Mouse (Mus musculus): Measurements from ENCODE around the gene Ppp1r12a. TPM values are rescaled to one million over a fixed set of nuclear protein-coding genes. Genes with fewer than 3 reads are reported as not detected.

Gene Ppp1r12a
- polyA plus RNA-seq, 1 experiment from 2014 or later = 117 TPM

DNA sequence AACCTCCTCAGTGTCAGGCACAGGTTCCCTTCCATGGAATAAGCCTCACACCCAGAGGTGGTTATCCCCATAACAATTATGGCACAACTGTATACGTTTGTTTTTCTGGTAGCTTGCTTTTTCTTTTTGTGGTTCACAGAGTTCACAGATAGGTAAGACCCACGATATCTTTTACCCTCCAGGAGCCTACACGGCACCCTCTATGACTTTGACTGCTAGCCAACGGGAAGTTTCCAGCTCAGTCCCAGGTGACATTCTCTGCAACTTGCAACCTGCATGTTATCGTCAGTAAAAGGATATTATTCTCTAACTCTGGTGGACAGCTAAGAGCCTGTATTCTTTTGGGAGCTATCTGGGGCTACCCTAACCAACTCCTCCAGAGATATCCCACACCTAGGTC lies 148.2 kb downstream of the Ppp1r12a start:
- ATAC-seq (replicated peaks; ENCODE audit: low FRiP score, low TSS enrichment, low read depth) (no peak), DNase-seq (ENCODE audit: low spot score) (no peak)
- Histone ChIP-seq H3K4me1 (replicated peaks; ENCODE audit: control insufficient read depth, insufficient read depth, low read length) (no peaks in the 10 kb centered on the region), H3K9me3 (ENCODE audit: control insufficient read depth, low read length) (no peaks in the 10 kb centered on the region), H3K9ac (ENCODE audit: low read length) (no peak overlapping the region), H3K4me2 (ENCODE audit: low read length) (no peak overlapping the region), H3K27me3 (replicated peaks; ENCODE audit: control insufficient read depth, insufficient read depth, low read length) (no peaks in the 10 kb centered on the region), H3K4me3 (ENCODE audit: low read depth, low read length) (no peak overlapping the region), H3K36me3 (ENCODE audit: control insufficient read depth, insufficient read depth, low read length) (no peaks in the 10 kb centered on the region), H3K27ac (ENCODE audit: low read depth) (no peak overlapping the region)
- WGBS = 84% methylated on average over 5 of the region's 5 CpGs

DNA sequence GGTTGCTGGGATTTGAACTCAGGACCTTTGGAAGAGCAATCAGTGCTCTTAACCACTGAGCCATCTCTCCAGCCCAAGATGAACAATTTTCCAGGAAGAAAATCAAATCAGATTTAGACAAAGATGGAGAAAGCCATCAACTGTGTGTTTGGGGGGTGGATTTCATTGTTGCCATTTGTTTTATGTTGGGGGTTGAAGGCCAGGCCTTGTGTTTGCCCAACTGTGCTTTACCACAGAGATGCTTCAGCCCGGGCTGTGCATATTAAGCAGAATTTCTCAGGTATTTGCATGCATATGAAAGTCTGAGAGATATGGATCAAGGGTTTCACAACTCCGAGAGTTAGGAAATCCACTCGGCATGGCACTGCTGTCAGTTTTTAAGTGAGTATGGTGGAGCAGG lies 149.4 kb downstream of the Ppp1r12a start:
- no peak overlapping the region for H3K4me3 ChIP-seq (ENCODE audit: low read depth, low read length)
- ATAC-seq (replicated peaks; ENCODE audit: low FRiP score, low TSS enrichment, low read depth) = no peak
- no peak overlapping the region for H3K4me2 ChIP-seq (ENCODE audit: low read length)
- DNase-seq (ENCODE audit: low spot score) = no peak
- no peaks in the 10 kb centered on the region for H3K27me3 ChIP-seq (replicated peaks; ENCODE audit: control insufficient read depth, insufficient read depth, low read length)
- 92% methylated on average over 3 of the region's 3 CpGs for WGBS
- no peaks in the 10 kb centered on the region for H3K9me3 ChIP-seq (ENCODE audit: control insufficient read depth, low read length)
- H3K36me3 ChIP-seq (ENCODE audit: control insufficient read depth, insufficient read depth, low read length) = no peaks in the 10 kb centered on the region
- no peak overlapping the region for H3K9ac ChIP-seq (ENCODE audit: low read length)
- no peaks in the 10 kb centered on the region for H3K4me1 ChIP-seq (replicated peaks; ENCODE audit: control insufficient read depth, insufficient read depth, low read length)
- H3K27ac ChIP-seq (ENCODE audit: low read depth) = no peak overlapping the region

DNA sequence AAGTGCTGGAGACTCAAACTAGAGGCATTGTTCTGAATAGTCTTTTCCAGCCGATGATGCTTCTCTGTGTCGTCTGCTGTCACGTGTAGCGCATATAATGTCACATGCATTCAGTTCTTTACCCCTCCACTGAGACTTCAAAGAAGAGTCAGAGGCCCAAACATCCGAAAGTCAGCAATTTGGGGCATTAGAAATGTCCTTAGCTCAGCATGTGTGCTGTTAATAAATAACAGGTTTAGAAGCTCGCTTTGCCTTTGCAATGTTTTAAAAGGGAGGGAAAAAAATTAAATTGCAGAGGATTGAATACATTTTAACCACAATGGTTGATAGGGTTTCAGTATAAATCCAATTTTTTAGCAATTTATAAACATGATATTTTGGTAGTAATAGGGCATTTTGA lies 151.9 kb downstream of the Ppp1r12a start:
- ATAC-seq (replicated peaks; ENCODE audit: low FRiP score, low TSS enrichment, low read depth) (no peak), DNase-seq (ENCODE audit: low spot score) (no peak)
- Histone ChIP-seq H3K27ac (ENCODE audit: low read depth) (no peak overlapping the region), H3K4me1 (replicated peaks; ENCODE audit: control insufficient read depth, insufficient read depth, low read length) (no peaks in the 10 kb centered on the region), H3K27me3 (replicated peaks; ENCODE audit: control insufficient read depth, insufficient read depth, low read length) (no peaks in the 10 kb centered on the region), H3K9me3 (ENCODE audit: control insufficient read depth, low read length) (no peaks in the 10 kb centered on the region), H3K9ac (ENCODE audit: low read length) (no peak overlapping the region), H3K4me2 (ENCODE audit: low read length) (no peak overlapping the region), H3K4me3 (ENCODE audit: low read depth, low read length) (no peak overlapping the region), H3K36me3 (ENCODE audit: control insufficient read depth, insufficient read depth, low read length) (no peaks in the 10 kb centered on the region)
- WGBS = 74% methylated on average over 6 of the region's 6 CpGs

DNA sequence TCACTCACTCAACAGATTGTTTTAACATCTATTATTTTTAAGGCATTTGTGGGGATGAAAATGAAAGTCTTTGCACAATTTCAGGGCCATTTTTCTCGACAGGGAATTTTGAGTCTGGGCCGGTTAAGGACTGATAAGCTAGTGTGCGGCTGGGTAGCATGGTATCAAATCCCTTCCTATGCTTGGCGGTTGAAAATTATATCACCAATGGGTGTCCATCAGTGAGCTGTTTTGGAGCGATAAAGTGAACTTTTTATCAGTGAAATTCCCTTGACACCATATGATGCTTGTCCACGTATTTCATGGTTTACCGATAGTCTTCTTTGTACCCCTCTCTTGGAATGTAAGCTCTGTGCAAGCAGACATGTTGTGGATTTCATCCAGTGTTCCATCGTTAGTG lies 152.4 kb downstream of the Ppp1r12a start:
- Histone ChIP-seq H3K36me3 (ENCODE audit: control insufficient read depth, insufficient read depth, low read length) (no peaks in the 10 kb centered on the region), H3K4me3 (ENCODE audit: low read depth, low read length) (no peak overlapping the region), H3K9me3 (ENCODE audit: control insufficient read depth, low read length) (no peaks in the 10 kb centered on the region), H3K4me2 (ENCODE audit: low read length) (no peak overlapping the region), H3K27me3 (replicated peaks; ENCODE audit: control insufficient read depth, insufficient read depth, low read length) (no peaks in the 10 kb centered on the region), H3K4me1 (replicated peaks; ENCODE audit: control insufficient read depth, insufficient read depth, low read length) (no peaks in the 10 kb centered on the region), H3K9ac (ENCODE audit: low read length) (no peak overlapping the region), H3K27ac (ENCODE audit: low read depth) (no peak overlapping the region)
- WGBS = 85% methylated on average over 8 of the region's 8 CpGs
- ATAC-seq (replicated peaks; ENCODE audit: low FRiP score, low TSS enrichment, low read depth) = no peak
- no peak for DNase-seq (ENCODE audit: low spot score)

DNA sequence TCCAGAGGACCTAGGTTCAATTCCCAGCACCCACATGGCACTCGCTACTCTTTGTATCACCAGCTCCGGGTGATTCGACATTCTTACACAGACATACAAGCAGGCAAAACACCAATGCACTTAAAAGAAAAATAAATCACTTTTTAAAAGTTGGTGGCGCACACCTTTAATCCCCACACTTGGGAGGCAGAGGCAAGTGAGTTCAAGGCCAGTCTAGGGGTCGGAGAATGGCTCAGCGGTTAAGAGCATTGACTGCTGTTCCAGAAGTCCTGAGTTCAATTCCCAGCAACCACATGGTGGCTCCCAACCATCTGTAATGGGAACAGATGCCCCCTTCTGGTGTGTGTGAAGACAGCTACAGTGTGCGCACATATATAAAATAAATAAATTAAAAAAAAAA lies 153.2 kb downstream of the Ppp1r12a start:
- no peak overlapping the region for H3K27ac ChIP-seq (ENCODE audit: low read depth)
- 0 out of 2 replicates have a peak, but pooled peaks cover 2% of the 10 kb centered on the region for H3K4me1 ChIP-seq (replicated peaks; ENCODE audit: control insufficient read depth, insufficient read depth, low read length)
- H3K9me3 ChIP-seq (ENCODE audit: control insufficient read depth, low read length) = no peaks in the 10 kb centered on the region
- H3K36me3 ChIP-seq (ENCODE audit: control insufficient read depth, insufficient read depth, low read length) = no peaks in the 10 kb centered on the region
- no peak for ATAC-seq (replicated peaks; ENCODE audit: low FRiP score, low TSS enrichment, low read depth)
- WGBS = 94% methylated on average over 7 of the region's 7 CpGs
- H3K9ac ChIP-seq (ENCODE audit: low read length) = no peak overlapping the region
- no peak overlapping the region for H3K4me2 ChIP-seq (ENCODE audit: low read length)
- H3K4me3 ChIP-seq (ENCODE audit: low read depth, low read length) = no peak overlapping the region
- no peaks in the 10 kb centered on the region for H3K27me3 ChIP-seq (replicated peaks; ENCODE audit: control insufficient read depth, insufficient read depth, low read length)
- no peak for DNase-seq (ENCODE audit: low spot score)

DNA sequence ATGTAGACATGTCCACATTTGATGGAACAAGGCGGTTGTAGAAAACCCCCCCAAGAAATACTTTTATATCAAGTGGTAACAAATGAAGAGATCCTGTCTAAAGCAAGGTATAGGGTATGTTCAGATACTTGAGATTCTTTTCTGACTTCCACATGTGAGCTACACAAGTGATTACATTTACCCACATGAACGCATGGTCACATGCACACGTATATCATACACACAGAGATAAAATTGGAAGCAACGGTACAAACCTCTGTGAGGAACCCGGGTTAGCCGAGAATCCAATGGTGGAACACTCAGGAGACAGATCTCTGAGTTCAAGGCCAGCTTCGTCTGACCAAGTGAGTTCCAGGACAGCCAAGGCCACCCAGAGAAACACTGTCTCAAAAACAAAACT lies 166.4 kb downstream of the Ppp1r12a start:
- H3K9me3 ChIP-seq (ENCODE audit: control insufficient read depth, low read length) = no peaks in the 10 kb centered on the region
- no peak overlapping the region for H3K4me2 ChIP-seq (ENCODE audit: low read length)
- no peaks in the 10 kb centered on the region for H3K4me1 ChIP-seq (replicated peaks; ENCODE audit: control insufficient read depth, insufficient read depth, low read length)
- H3K27me3 ChIP-seq (replicated peaks; ENCODE audit: control insufficient read depth, insufficient read depth, low read length) = 0 out of 2 replicates have a peak, but pooled peaks cover 4% of the 10 kb centered on the region
- DNase-seq (ENCODE audit: low spot score) (peak; percentile 25), ATAC-seq (replicated peaks; ENCODE audit: low FRiP score, low TSS enrichment, low read depth) (no peak)
- H3K27ac ChIP-seq (ENCODE audit: low read depth) = no peak overlapping the region
- H3K36me3 ChIP-seq (ENCODE audit: control insufficient read depth, insufficient read depth, low read length) = no peaks in the 10 kb centered on the region
- no peak overlapping the region for H3K4me3 ChIP-seq (ENCODE audit: low read depth, low read length)
- H3K9ac ChIP-seq (ENCODE audit: low read length) = no peak overlapping the region
- 89% methylated on average over 7 of the region's 7 CpGs for WGBS

DNA sequence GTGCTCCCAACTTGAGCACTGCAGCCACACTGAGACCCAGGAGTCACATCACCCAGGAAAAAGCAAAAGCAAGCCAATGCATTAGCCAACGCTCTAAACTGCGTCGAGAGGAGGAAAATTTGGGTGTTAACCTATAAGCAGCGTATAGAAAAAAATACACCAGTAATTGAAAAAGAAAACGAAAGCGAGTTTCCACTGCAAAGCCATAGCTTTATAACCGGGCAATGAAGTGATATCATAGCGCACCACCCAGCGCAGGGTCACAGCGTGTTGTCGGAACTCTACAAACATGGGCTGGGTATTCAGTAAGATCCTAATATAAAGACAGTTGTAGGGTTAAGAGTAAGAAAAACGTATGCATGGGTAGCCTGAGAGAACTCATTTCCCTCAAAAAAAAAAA lies 167.0 kb downstream of the Ppp1r12a start:
- H3K27ac ChIP-seq (ENCODE audit: low read depth) = no peak overlapping the region
- DNase-seq (ENCODE audit: low spot score) = no peak
- ATAC-seq (replicated peaks; ENCODE audit: low FRiP score, low TSS enrichment, low read depth) = no peak
- H3K9me3 ChIP-seq (ENCODE audit: control insufficient read depth, low read length) = no peaks in the 10 kb centered on the region
- 0 out of 2 replicates have a peak, but pooled peaks cover 4% of the 10 kb centered on the region for H3K27me3 ChIP-seq (replicated peaks; ENCODE audit: control insufficient read depth, insufficient read depth, low read length)
- 77% methylated on average over 12 of the region's 12 CpGs for WGBS
- no peak overlapping the region for H3K4me3 ChIP-seq (ENCODE audit: low read depth, low read length)
- no peaks in the 10 kb centered on the region for H3K36me3 ChIP-seq (ENCODE audit: control insufficient read depth, insufficient read depth, low read length)
- peaks cover 2% of the 10 kb centered on the region for H3K4me1 ChIP-seq (replicated peaks; ENCODE audit: control insufficient read depth, insufficient read depth, low read length)
- H3K4me2 ChIP-seq (ENCODE audit: low read length) = no peak overlapping the region; the same call in 1 of the 2 replicates
- H3K9ac ChIP-seq (ENCODE audit: low read length) = no peak overlapping the region

DNA sequence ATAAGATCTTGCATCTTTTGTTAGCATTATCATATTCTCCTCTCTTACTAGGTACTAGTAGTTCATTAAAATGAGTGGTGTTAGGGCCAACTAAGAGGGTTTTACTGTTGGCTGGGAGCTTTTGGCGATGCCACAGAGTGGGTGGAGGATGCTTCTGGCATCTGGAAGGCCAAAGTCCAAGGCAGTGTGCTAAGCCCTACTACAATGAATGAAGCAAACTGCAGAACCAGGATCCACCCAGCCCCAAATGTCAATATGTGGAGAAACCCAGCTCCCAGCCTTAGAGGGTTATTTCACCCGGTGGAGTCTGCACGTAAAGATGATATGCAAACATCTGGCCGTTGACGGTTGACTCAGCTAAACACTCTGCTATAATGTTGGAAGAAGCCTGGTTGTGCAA lies 167.8 kb downstream of the Ppp1r12a start:
- Histone ChIP-seq H3K36me3 (ENCODE audit: control insufficient read depth, insufficient read depth, low read length) (no peaks in the 10 kb centered on the region), H3K4me1 (replicated peaks; ENCODE audit: control insufficient read depth, insufficient read depth, low read length) (peaks cover 6% of the 10 kb centered on the region), H3K4me3 (ENCODE audit: low read depth, low read length) (no peak overlapping the region), H3K27ac (ENCODE audit: low read depth) (no peak overlapping the region), H3K9me3 (ENCODE audit: control insufficient read depth, low read length) (no peaks in the 10 kb centered on the region), H3K4me2 (ENCODE audit: low read length) (no peak overlapping the region), H3K27me3 (replicated peaks; ENCODE audit: control insufficient read depth, insufficient read depth, low read length) (0 out of 2 replicates have a peak, but pooled peaks cover 4% of the 10 kb centered on the region), H3K9ac (ENCODE audit: low read length) (no peak overlapping the region)
- ATAC-seq (replicated peaks; ENCODE audit: low FRiP score, low TSS enrichment, low read depth) = no peak
- 62% methylated on average over 5 of the region's 5 CpGs for WGBS
- peak; percentile 62 for DNase-seq (ENCODE audit: low spot score)

DNA sequence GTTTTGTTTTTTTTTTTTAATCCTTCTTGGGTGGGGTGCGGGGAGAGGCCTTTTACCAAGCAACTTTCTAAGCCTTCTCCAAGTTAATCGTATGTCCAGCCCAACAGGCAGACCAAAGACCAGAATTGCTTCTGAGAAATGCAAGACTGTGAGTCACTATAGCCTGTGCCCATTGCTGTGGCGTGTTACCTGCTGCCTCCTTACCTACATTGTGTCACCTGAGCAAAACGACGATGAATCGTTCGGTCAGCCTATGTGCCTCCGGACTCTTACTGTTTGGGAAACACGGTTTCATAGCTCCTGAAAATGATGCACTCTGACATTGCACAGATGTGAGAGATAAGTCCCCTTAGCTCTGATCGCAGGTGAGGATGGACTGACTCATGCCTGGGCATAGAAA lies 169.0 kb downstream of the Ppp1r12a start:
- no peak for ATAC-seq (replicated peaks; ENCODE audit: low FRiP score, low TSS enrichment, low read depth)
- H3K4me2 ChIP-seq (ENCODE audit: low read length) = peak overlapping the region; percentile 70
- DNase-seq (ENCODE audit: low spot score) = no peak
- peak overlapping the region; percentile 79; the same call in 1 of the 2 replicates for H3K4me3 ChIP-seq (ENCODE audit: low read depth, low read length)
- H3K36me3 ChIP-seq (ENCODE audit: control insufficient read depth, insufficient read depth, low read length) = no peaks in the 10 kb centered on the region
- 0 out of 2 replicates have a peak, but pooled peaks cover 4% of the 10 kb centered on the region for H3K27me3 ChIP-seq (replicated peaks; ENCODE audit: control insufficient read depth, insufficient read depth, low read length)
- H3K4me1 ChIP-seq (replicated peaks; ENCODE audit: control insufficient read depth, insufficient read depth, low read length) = peaks cover 6% of the 10 kb centered on the region
- H3K27ac ChIP-seq (ENCODE audit: low read depth) = no peak overlapping the region
- no peak overlapping the region for H3K9ac ChIP-seq (ENCODE audit: low read length)
- WGBS = 8% methylated on average over 10 of the region's 10 CpGs
- H3K9me3 ChIP-seq (ENCODE audit: control insufficient read depth, low read length) = no peaks in the 10 kb centered on the region

All from intestine, embryonic 14.5 days (tissue).